Mouse (Mus musculus) midbrain, postnatal 0 days (tissue): ENCODE measurements at regions not wholly inside any gene's neighbourhood (a gene's known extent, or its start where the extent isn't known, plus 50 kb on each side); places are given as distances from the start of the nearest gene placed in this dataset.

Experiments used
- ATAC-seq: fragments of 200-750 bp; cut with Nextera tagmentation; 2 replicates; pipeline ENCODE4 v1.8.0; 2017; ENCODE audit warnings: moderate number of reproducible peaks, mild to moderate bottlenecking, moderate TSS enrichment, moderate library complexity; ENCODE audit not compliant: low FRiP score
- DNase-seq: peaks from one replicate; pipeline ENCODE4 v3.0.0-alpha.2; 2015; ENCODE audit warnings: low spot score
- H3K27ac ChIP-seq: fragments of 300-500 bp; sonication (generic); 2 replicates; pipeline ENCODE4 v1.5.1; 2014; ENCODE audit warnings: low read depth, mild to moderate bottlenecking, low read length, mixed read lengths
- H3K27me3 ChIP-seq: fragments of 300-500 bp; sonication (generic); 2 replicates; pipeline ENCODE4 v1.6.1; 2014; ENCODE audit warnings: low read length, control low read depth, mixed read lengths; ENCODE audit not compliant: insufficient read depth
- H3K36me3 ChIP-seq: fragments of 300-500 bp; sonication (generic); 2 replicates; pipeline ENCODE4 v1.6.1; 2014; ENCODE audit warnings: low read length, control low read depth, mixed read lengths; ENCODE audit not compliant: insufficient read depth
- H3K4me1 ChIP-seq: fragments of 300-500 bp; sonication (generic); 2 replicates; pipeline ENCODE4 v1.6.1; 2014; ENCODE audit warnings: mild to moderate bottlenecking, control low read depth, antibody characterized with exemption, low read length, mixed read lengths; ENCODE audit not compliant: insufficient read depth
- H3K4me2 ChIP-seq: fragments of 300-500 bp; sonication (generic); 2 replicates; pipeline ENCODE4 v1.6.1; 2014; ENCODE audit warnings: low read depth, mild to moderate bottlenecking, low read length, mixed read lengths; ENCODE audit not compliant: poor library complexity, severe bottlenecking
- H3K4me3 ChIP-seq: fragments of 300-500 bp; sonication (generic); 2 replicates; pipeline ENCODE4 v1.5.1; 2014; ENCODE audit warnings: low read depth, mild to moderate bottlenecking, low read length, moderate library complexity
- H3K9ac ChIP-seq: fragments of 300-500 bp; sonication (generic); replicated peaks from 2 replicates; pipeline ENCODE4 v1.6.1; 2014; ENCODE audit warnings: mild to moderate bottlenecking, low read length, moderate library complexity, mixed read lengths; ENCODE audit not compliant: poor library complexity, severe bottlenecking
- H3K9me3 ChIP-seq: fragments of 300-500 bp; sonication (generic); 2 replicates; pipeline ENCODE4 v1.6.1; 2016; ENCODE audit warnings: low read length, control low read depth
- CTCF ChIP-seq: IDR thresholded peaks from 2 replicates; pipeline ENCODE4 v1.5.1; 2016; ENCODE audit warnings: antibody characterized with exemption, mild to moderate bottlenecking
- WGBS: fragments of 180-500 bp; shearing (Covaris S2); extraction: QIAGEN DNeasy Blood & Tissue Kit; methylation state at CpG from one replicate; pipeline ENCODE4 v1.1.7; 2014; 5-methylcytosine and 5-hydroxymethylcytosine counted together

GRCm38 (mm10) chr2:94665850-94666249, 227.9 kb upstream of the Api5 start:
- no peak overlapping the region for H3K4me2 ChIP-seq
- H3K36me3 ChIP-seq: no peaks in the 10 kb centered on the region
- 96% methylated on average over 2 of the region's 2 CpGs for WGBS
- H3K9ac ChIP-seq: no peak overlapping the region
- no peaks in the 10 kb centered on the region for H3K27me3 ChIP-seq
- no peaks in the 10 kb centered on the region for H3K4me1 ChIP-seq
- no peak for TF ChIP-seq CTCF
- H3K4me3 ChIP-seq: no peak overlapping the region
- H3K27ac ChIP-seq: no peak overlapping the region
- no peaks in the 10 kb centered on the region for H3K9me3 ChIP-seq
- ATAC-seq (no peak), DNase-seq (no peak)

- H3K9me3 ChIP-seq: no peaks in the 10 kb centered on the region
- no peak for ATAC-seq
- no peak overlapping the region for H3K27ac ChIP-seq
- 85% methylated on average over 8 of the region's 8 CpGs for WGBS
- no peaks in the 10 kb centered on the region for H3K4me1 ChIP-seq
- DNase-seq: no peak
- H3K4me3 ChIP-seq: no peak overlapping the region
- no peak for TF ChIP-seq CTCF
- no peak overlapping the region for H3K4me2 ChIP-seq
- no peaks in the 10 kb centered on the region for H3K27me3 ChIP-seq
- H3K36me3 ChIP-seq: no peaks in the 10 kb centered on the region
- no peak overlapping the region for H3K9ac ChIP-seq
Measured at GRCm38 (mm10) chr2:94658426-94658825, 220.5 kb upstream of the Api5 start.
